In the genomic region with DNA sequence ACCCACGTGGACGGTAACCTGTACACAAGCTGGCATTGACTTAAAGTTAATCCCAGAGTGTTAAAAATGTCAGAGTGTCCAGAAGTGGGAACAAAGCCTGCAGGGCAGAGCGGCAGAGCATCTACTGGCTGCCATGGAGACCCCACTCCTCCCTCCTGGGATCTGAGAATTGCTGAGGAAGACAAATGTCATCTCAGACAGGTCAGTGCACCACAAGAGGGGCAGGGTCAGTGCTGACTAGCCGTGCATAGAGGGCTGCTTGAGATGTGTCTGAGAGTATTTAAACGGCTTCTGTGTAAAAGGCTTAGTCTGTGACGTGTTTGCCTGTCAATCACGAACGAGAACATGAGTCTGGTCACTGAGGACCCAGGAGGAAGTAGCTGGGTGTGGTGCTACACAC, we compare ENCODE assay signal across 24 mouse cellular contexts.
DNase-seq lines count a peak whose midpoint lies in the region; ATAC-seq and TF ChIP-seq lines count a peak whose summit lies in the region.
"Had no signal": no experiment of that assay in that cellular context is flagged by ENCODE, and none has a peak within 500 bp of the region (broad histone marks: within the 10 kb centered on the region; RNA-seq: fewer than 3 reads in every experiment).

No protein-coding gene starts in this region.

- no peak for TF ChIP-seq CTCF in midbrain, postnatal 0 days (IDR thresholded peaks at IDR 0.05)

- H3K27ac ChIP-seq in intestine, embryonic 14.5 days (ENCODE audit: low read depth): no peak overlapping the region
- no peak overlapping the region for H3K27ac ChIP-seq in intestine, embryonic 16.5 days (ENCODE audit: low read length)
- H3K27ac ChIP-seq in midbrain, embryonic 13.5 days: no peak overlapping the region
- H3K27ac ChIP-seq in midbrain, postnatal 0 days (ENCODE audit: low read depth, low read length): no peak overlapping the region
- H3K27ac ChIP-seq in hindbrain, embryonic 12.5 days: no peak overlapping the region
- H3K27ac ChIP-seq: embryonic facial prominence, embryonic 10.5 days; hindbrain, embryonic 15.5 days; kidney, postnatal 0 days; macrophage; neural tube, embryonic 13.5 days; stomach, postnatal 0 days had no signal

- no peaks in the 10 kb centered on the region for H3K9me3 ChIP-seq in intestine, embryonic 14.5 days (ENCODE audit: control insufficient read depth, low read length)
- H3K9me3 ChIP-seq in intestine, embryonic 16.5 days (ENCODE audit: control insufficient read depth, low read length): no peaks in the 10 kb centered on the region
- H3K9me3 ChIP-seq in midbrain, embryonic 13.5 days: no peaks in the 10 kb centered on the region
- H3K9me3 ChIP-seq in midbrain, postnatal 0 days (ENCODE audit: low read length): no peaks in the 10 kb centered on the region
- H3K9me3 ChIP-seq in hindbrain, embryonic 12.5 days (replicated peaks): no peaks in the 10 kb centered on the region
- H3K9me3 ChIP-seq: embryonic facial prominence, embryonic 10.5 days; hindbrain, embryonic 15.5 days; neural tube, embryonic 13.5 days had no signal

- H3K4me1 ChIP-seq in intestine, embryonic 14.5 days (replicated peaks; ENCODE audit: control insufficient read depth, insufficient read depth, low read length): no peaks in the 10 kb centered on the region
- H3K4me1 ChIP-seq in intestine, embryonic 16.5 days (ENCODE audit: control insufficient read depth, insufficient read depth, low read length): no peaks in the 10 kb centered on the region
- peaks cover 8% of the 10 kb centered on the region for H3K4me1 ChIP-seq in midbrain, embryonic 13.5 days (replicated peaks)
- H3K4me1 ChIP-seq in midbrain, postnatal 0 days (ENCODE audit: insufficient read depth, low read length): no peaks in the 10 kb centered on the region
- peaks cover 11% of the 10 kb centered on the region for H3K4me1 ChIP-seq in hindbrain, embryonic 12.5 days

- peak; percentile 45 for DNase-seq in intestine, embryonic 14.5 days (ENCODE audit: low spot score)
- no peak for DNase-seq in midbrain, postnatal 0 days (ENCODE audit: low spot score)
- DNase-seq in retina, postnatal 1 day: peak; percentile 57
- DNase-seq in testis, postnatal 14 days (ENCODE audit: low spot score): no peak
- DNase-seq: adrenal gland, postnatal 14 days; cerebellum, postnatal 25 days; gastrocnemius, postnatal 10 days; heart, postnatal 10 days; kidney, adult 11 months; liver, postnatal 0 days; right cerebral cortex, postnatal 14 days had no signal

- 0 out of 2 replicates have a peak, but pooled peaks cover 2% of the 10 kb centered on the region for H3K27me3 ChIP-seq in intestine, embryonic 14.5 days (replicated peaks; ENCODE audit: control insufficient read depth, insufficient read depth, low read length)
- H3K27me3 ChIP-seq in intestine, embryonic 16.5 days (replicated peaks; ENCODE audit: control insufficient read depth, insufficient read depth, low read length): no peaks in the 10 kb centered on the region
- no peaks in the 10 kb centered on the region for H3K27me3 ChIP-seq in midbrain, embryonic 13.5 days
- no peaks in the 10 kb centered on the region for H3K27me3 ChIP-seq in midbrain, postnatal 0 days (ENCODE audit: insufficient read depth, low read length)
- H3K27me3 ChIP-seq in hindbrain, embryonic 12.5 days: no peaks in the 10 kb centered on the region
- H3K27me3 ChIP-seq: hindbrain, embryonic 15.5 days had no signal

- no peak overlapping the region for H3K4me3 ChIP-seq in intestine, embryonic 14.5 days (ENCODE audit: low read depth, low read length)
- H3K4me3 ChIP-seq in intestine, embryonic 16.5 days (ENCODE audit: low read length): no peak overlapping the region
- no peak overlapping the region for H3K4me3 ChIP-seq in midbrain, embryonic 13.5 days (replicated peaks)
- H3K4me3 ChIP-seq in midbrain, postnatal 0 days (ENCODE audit: low read depth, low read length): no peak overlapping the region
- H3K4me3 ChIP-seq in hindbrain, embryonic 12.5 days: no peak overlapping the region
- H3K4me3 ChIP-seq: embryonic facial prominence, embryonic 10.5 days; hindbrain, embryonic 15.5 days; neural tube, embryonic 13.5 days had no signal

- H3K9ac ChIP-seq in intestine, embryonic 14.5 days (ENCODE audit: low read length): no peak overlapping the region
- no peak overlapping the region for H3K9ac ChIP-seq in intestine, embryonic 16.5 days (ENCODE audit: low read depth, low read length)
- no peak overlapping the region for H3K9ac ChIP-seq in midbrain, embryonic 13.5 days (replicated peaks)
- H3K9ac ChIP-seq in midbrain, postnatal 0 days (replicated peaks; ENCODE audit: low read length, poor library complexity, severe bottlenecking): no peak overlapping the region
- no peak overlapping the region for H3K9ac ChIP-seq in hindbrain, embryonic 12.5 days
- H3K9ac ChIP-seq: hindbrain, embryonic 15.5 days; liver, postnatal 0 days; neural tube, embryonic 13.5 days had no signal

- no peak for ATAC-seq in intestine, embryonic 14.5 days (replicated peaks; ENCODE audit: low FRiP score, low TSS enrichment, low read depth)
- no peak for ATAC-seq in intestine, embryonic 16.5 days
- ATAC-seq in midbrain, embryonic 13.5 days: peak; percentile 45
- ATAC-seq in midbrain, postnatal 0 days (ENCODE audit: low FRiP score): no peak
- ATAC-seq in hindbrain, embryonic 12.5 days (ENCODE audit: low FRiP score): peak; percentile 68
- ATAC-seq: CD4-positive, CD25-positive, alpha-beta regulatory T cell, adult 4 months; forebrain, embryonic 16.5 days; liver, postnatal 0 days; lung, postnatal 0 days had no signal

- whole genome bisulfite sequencing in intestine, embryonic 14.5 days: 54% methylated on average over 8 of the region's 8 CpGs
- WGBS in intestine, embryonic 16.5 days: 56% methylated on average over 8 of the region's 8 CpGs
- 19% methylated on average over 8 of the region's 8 CpGs for WGBS in midbrain, embryonic 13.5 days
- 18% methylated on average over 8 of the region's 8 CpGs for WGBS in midbrain, postnatal 0 days
- WGBS in hindbrain, embryonic 12.5 days: 19% methylated on average over 8 of the region's 8 CpGs

- no peak overlapping the region for H3K4me2 ChIP-seq in intestine, embryonic 14.5 days (ENCODE audit: low read length)
- H3K4me2 ChIP-seq in intestine, embryonic 16.5 days (ENCODE audit: low read depth, low read length): no peak overlapping the region
- H3K4me2 ChIP-seq in midbrain, embryonic 13.5 days (replicated peaks): no peak overlapping the region
- no peak overlapping the region for H3K4me2 ChIP-seq in midbrain, postnatal 0 days (ENCODE audit: low read depth, low read length, poor library complexity, severe bottlenecking)
- no peak overlapping the region for H3K4me2 ChIP-seq in hindbrain, embryonic 12.5 days (replicated peaks)
- H3K4me2 ChIP-seq: heart, embryonic 11.5 days; hindbrain, embryonic 15.5 days; neural tube, embryonic 13.5 days had no signal

- H3K36me3 ChIP-seq in intestine, embryonic 14.5 days (ENCODE audit: control insufficient read depth, insufficient read depth, low read length): no peaks in the 10 kb centered on the region
- H3K36me3 ChIP-seq in intestine, embryonic 16.5 days (ENCODE audit: control insufficient read depth, insufficient read depth, low read length): no peaks in the 10 kb centered on the region
- no peaks in the 10 kb centered on the region for H3K36me3 ChIP-seq in midbrain, embryonic 13.5 days
- no peaks in the 10 kb centered on the region for H3K36me3 ChIP-seq in midbrain, postnatal 0 days (ENCODE audit: insufficient read depth, low read length)
- no peaks in the 10 kb centered on the region for H3K36me3 ChIP-seq in hindbrain, embryonic 12.5 days
- H3K36me3 ChIP-seq: embryonic facial prominence, embryonic 10.5 days; hindbrain, embryonic 15.5 days; neural tube, embryonic 13.5 days had no signal

Comparison
In these comparisons a context has a peak if more than half of its experiments do, and no peak if none do; other contexts are left out.
1. ATAC-seq: peak in midbrain, embryonic 13.5 days (single experiment) and hindbrain, embryonic 12.5 days (single experiment); none in intestine, embryonic 14.5 days (single experiment), intestine, embryonic 16.5 days (single experiment) and midbrain, postnatal 0 days (single experiment).
2. DNase-seq: peak in intestine, embryonic 14.5 days (single experiment) and retina, postnatal 1 day (single experiment); none in midbrain, postnatal 0 days (single experiment) and testis, postnatal 14 days (single experiment).